Mouse (Mus musculus) heart, postnatal 14 days (tissue): Measurements from ENCODE around the gene Irgq. TPM values are rescaled to one million over a fixed set of nuclear protein-coding genes. Genes with fewer than 3 reads are reported as not detected.

Source experiments
- DNase-seq, 2 experiments: peaks; one replicate each; pipeline ENCODE4 v3.0.0; 2021 to 2022
- intact Hi-C: fragments of 180-260 bp; cut with DNase I; formaldehyde crosslinking; loops from one replicate; pipeline ENCODE4 v1.15.1; 2025
- total RNA-seq, 2 experiments: library from RNA; stranded (reverse); gene quantifications; 2 replicates each; pipeline ENCODE4 v1.2.3; 2021

Irgq gene
- total RNA-seq, 2 experiments from 2014 or later: 18.2 to 19.5 TPM

GRCm38 (mm10) chr7:24538154-24538553 is 7.7 kb downstream of the Irgq start:
- peak in 1 of 2 experiments; percentile 45 for DNase-seq
- intact Hi-C loops: no loop called here

- intact Hi-C loops: no loop called here
- DNase-seq: no peak
Observed at GRCm38 (mm10) chr7:24538701-24539100, 8.2 kb downstream of the Irgq start.

GRCm38 (mm10) chr7:24539686-24540085 is 9.2 kb downstream of the Irgq start:
- no peak for DNase-seq
- intact Hi-C loops: no loop called here

GRCm38 (mm10) chr7:24544506-24544905 is 14.0 kb downstream of the Irgq start:
- intact Hi-C loops: no loop called here
- DNase-seq: no peak

- DNase-seq: no peak
- intact Hi-C loops: loop anchor here (5.0 kb wide), 1 partner anchor 46 kb away; no protein-coding TSS in a partner anchor
Observed at GRCm38 (mm10) chr7:24546068-24546614, 15.7 kb downstream of the Irgq start, which contains the start of the genes Pinlyp and Xrcc1. Pinlyp (minus strand) TSS chr7:24546118. Xrcc1 (plus strand) TSS chr7:24546289.

GRCm38 (mm10) chr7:24546634-24547389 is 16.3 kb downstream of the Irgq start:
- DNase-seq: peak; percentile 99
- intact Hi-C loops: loop anchor here (1.0 to 5.0 kb wide), 2 partner anchors 17 to 45 kb away; partner anchors contain the start of gene Irgq

GRCm38 (mm10) chr7:24547534-24548036 is 17.1 kb downstream of the Irgq start:
- no peak for DNase-seq
- intact Hi-C loops: loop anchor here (1.0 to 5.0 kb wide), 2 partner anchors 17 to 45 kb away; partner anchors contain the start of gene Irgq

- DNase-seq: no peak
- intact Hi-C loops: no loop called here
Observed at GRCm38 (mm10) chr7:24551985-24552759, 21.7 kb downstream of the Irgq start.

- intact Hi-C loops: no loop called here
- no peak for DNase-seq
Observed at GRCm38 (mm10) chr7:24555786-24556185, 25.3 kb downstream of the Irgq start.

- DNase-seq: no peak
- intact Hi-C loops: no loop called here
Observed at GRCm38 (mm10) chr7:24561450-24561849, 31.0 kb downstream of the Irgq start.

GRCm38 (mm10) chr7:24563191-24563836 is 32.8 kb downstream of the Irgq start:
- DNase-seq: no peak
- intact Hi-C loops: no loop called here

- intact Hi-C loops: loop anchor here (2.0 kb wide), 1 partner anchor 91 kb away; no protein-coding TSS in a partner anchor
- no peak for DNase-seq
Observed at GRCm38 (mm10) chr7:24563837-24564206, 33.3 kb downstream of the Irgq start.

GRCm38 (mm10) chr7:24564607-24565265 is 34.2 kb downstream of the Irgq start:
- DNase-seq: peak; percentile 70 to 87
- intact Hi-C loops: loop anchor here (2.0 kb wide), 1 partner anchor 92 kb away; no protein-coding TSS in a partner anchor

GRCm38 (mm10) chr7:24565627-24566026 is 35.1 kb downstream of the Irgq start:
- intact Hi-C loops: loop anchor here (2.0 kb wide), 1 partner anchor 93 kb away; no protein-coding TSS in a partner anchor
- no peak for DNase-seq

GRCm38 (mm10) chr7:24566206-24566605 is 35.7 kb downstream of the Irgq start:
- intact Hi-C loops: no loop called here
- DNase-seq: no peak

- no peak for DNase-seq
- intact Hi-C loops: loop anchor here (2.0 kb wide), 1 partner anchor 16 kb away; no protein-coding TSS in a partner anchor
Observed at GRCm38 (mm10) chr7:24568512-24568911, 38.0 kb downstream of the Irgq start.

GRCm38 (mm10) chr7:24571071-24571470 is 40.6 kb downstream of the Irgq start:
- DNase-seq: no peak
- intact Hi-C loops: no loop called here

- intact Hi-C loops: no loop called here
- DNase-seq: no peak
Observed at GRCm38 (mm10) chr7:24572455-24572854, 42.0 kb downstream of the Irgq start.

- intact Hi-C loops: no loop called here
- no peak for DNase-seq
Observed at GRCm38 (mm10) chr7:24574224-24574796, 43.8 kb downstream of the Irgq start.
